Mouse (Mus musculus) intestine, postnatal 0 days (tissue): ENCODE measurements around the gene Cutal. TPM values are rescaled to one million over a fixed set of nuclear protein-coding genes. Genes with fewer than 3 reads are reported as not detected.
"Not testable (repeated sequence)": the region's sequence is repeated elsewhere in the genome, so short reads cannot be mapped to it uniquely, and the experiment has no call there.

Experiments used
- ATAC-seq: fragments of 200-750 bp; cut with Nextera tagmentation; 2 replicates; pipeline ENCODE4 v1.8.0; 2017; ENCODE audit warnings: mild to moderate bottlenecking, moderate TSS enrichment, moderate library complexity
- H3K27ac ChIP-seq: fragments of 300-500 bp; sonication (generic); 2 replicates; pipeline ENCODE4 v1.5.1; 2014; ENCODE audit warnings: mild to moderate bottlenecking, low read depth, low read length, moderate library complexity
- H3K27me3 ChIP-seq: fragments of 300-500 bp; sonication (generic); replicated peaks from 2 replicates; pipeline ENCODE4 v1.6.1; 2014; ENCODE audit warnings: low read length, mixed read lengths; ENCODE audit not compliant: control insufficient read depth, insufficient read depth
- H3K36me3 ChIP-seq: fragments of 300-500 bp; sonication (generic); 2 replicates; pipeline ENCODE4 v1.6.1; 2014; ENCODE audit warnings: mild to moderate bottlenecking, moderate library complexity; ENCODE audit not compliant: control insufficient read depth, insufficient read depth
- H3K4me1 ChIP-seq: fragments of 300-500 bp; sonication (generic); replicated peaks from 2 replicates; pipeline ENCODE4 v1.6.1; 2014; ENCODE audit warnings: antibody characterized with exemption, low read length, mixed read lengths; ENCODE audit not compliant: control insufficient read depth, insufficient read depth
- H3K4me2 ChIP-seq: fragments of 300-500 bp; sonication (generic); replicated peaks from 2 replicates; pipeline ENCODE4 v1.6.1; 2014; ENCODE audit warnings: low read depth, mild to moderate bottlenecking, moderate library complexity
- H3K4me3 ChIP-seq: fragments of 300-500 bp; sonication (generic); 2 replicates; pipeline ENCODE4 v1.5.1; 2014; ENCODE audit warnings: low read depth, low read length
- H3K9ac ChIP-seq: fragments of 300-500 bp; sonication (generic); 2 replicates; pipeline ENCODE4 v1.6.1; 2014; ENCODE audit warnings: mild to moderate bottlenecking, low read depth, low read length
- H3K9me3 ChIP-seq: fragments of 300-500 bp; sonication (generic); 2 replicates; pipeline ENCODE4 v1.6.1; 2016; ENCODE audit warnings: mixed run types; ENCODE audit not compliant: control insufficient read depth
- CTCF ChIP-seq: sonication (generic); IDR thresholded peaks from 2 replicates; pipeline ENCODE4 v1.5.1; 2016; ENCODE audit warnings: low read depth, mild to moderate bottlenecking, control low read depth, antibody characterized with exemption, moderate library complexity
- WGBS: fragments of 180-500 bp; shearing (Covaris S2); extraction: QIAGEN DNeasy Blood & Tissue Kit; methylation state at CpG from one replicate; pipeline ENCODE4 v1.1.7; 2014; 5-methylcytosine and 5-hydroxymethylcytosine counted together
- polyA plus RNA-seq: library from polyadenylated mRNA; unstranded; fragments of >200 nt; fragmentation: Nextera tagmentation; extraction: Ambion mirVana; gene quantifications from 2 replicates; pipeline ENCODE4 v1.2.1, GENCODE M21; 2015

Gene Cutal
- polyA plus RNA-seq, 1 experiment from 2014 or later: 16.4 TPM

GRCm38 (mm10) chr2:34833624-34834023 is 40.6 kb upstream of the Cutal start:
- Histone ChIP-seq H3K36me3 (no peaks in the 10 kb centered on the region), H3K9me3 (no peaks in the 10 kb centered on the region; the same call in 1 of the 2 replicates), H3K4me1 (no peaks in the 10 kb centered on the region), H3K4me3 (no peak overlapping the region), H3K27ac (no peak overlapping the region), H3K4me2 (no peak overlapping the region), H3K9ac (no peak overlapping the region), H3K27me3 (no peaks in the 10 kb centered on the region)
- ATAC-seq: no peak
- TF ChIP-seq CTCF: no peak
- 90% methylated on average over 17 of the region's 17 CpGs for WGBS

- no peak overlapping the region for H3K27ac ChIP-seq
- no peak overlapping the region for H3K4me2 ChIP-seq
- ATAC-seq: no peak
These were observed 38.5 kb upstream of the Cutal start for GRCm38 (mm10) chr2:34835669-34836068.

GRCm38 (mm10) chr2:34840143-34840542 is 34.1 kb upstream of the Cutal start:
- ATAC-seq, H3K9me3 ChIP-seq, H3K4me2 ChIP-seq, H3K4me1 ChIP-seq, H3K36me3 ChIP-seq, H3K27me3 ChIP-seq, H3K4me3 ChIP-seq, H3K9ac ChIP-seq, H3K27ac ChIP-seq: not testable (repeated sequence)
- TF ChIP-seq CTCF: peak; percentile 37
- 85% methylated on average over 5 of the region's 5 CpGs for whole genome bisulfite sequencing

More at GRCm38 (mm10) chr2:34835669-34836068, 38.5 kb upstream of the Cutal start:
- no peak overlapping the region for H3K9ac ChIP-seq
- 73% methylated on average over 3 of the region's 3 CpGs for WGBS
- H3K9me3 ChIP-seq: no peaks in the 10 kb centered on the region; the same call in 1 of the 2 replicates
- TF ChIP-seq CTCF: no peak
- H3K36me3 ChIP-seq: no peaks in the 10 kb centered on the region
- no peak overlapping the region for H3K4me3 ChIP-seq
- H3K27me3 ChIP-seq: no peaks in the 10 kb centered on the region
- H3K4me1 ChIP-seq: no peaks in the 10 kb centered on the region

GRCm38 (mm10) chr2:34841706-34842105 is 32.5 kb upstream of the Cutal start:
- ATAC-seq: no peak
- Histone ChIP-seq H3K4me3 (no peak overlapping the region), H3K27ac (no peak overlapping the region), H3K27me3 (no peaks in the 10 kb centered on the region), H3K36me3 (no peaks in the 10 kb centered on the region), H3K9me3 (no peaks in the 10 kb centered on the region), H3K9ac (no peak overlapping the region), H3K4me1 (no peaks in the 10 kb centered on the region), H3K4me2 (no peak overlapping the region)
- TF ChIP-seq CTCF: no peak
- 90% methylated on average over 8 of the region's 8 CpGs for WGBS

GRCm38 (mm10) chr2:34843211-34843939 is 30.8 kb upstream of the Cutal start:
- no peak for TF ChIP-seq CTCF
- H3K4me3 ChIP-seq: no peak overlapping the region
- 74% methylated on average over 11 of the region's 11 CpGs for WGBS
- no peaks in the 10 kb centered on the region for H3K9me3 ChIP-seq
- H3K4me1 ChIP-seq: no peaks in the 10 kb centered on the region
- ATAC-seq: no peak
- H3K9ac ChIP-seq: no peak overlapping the region
- H3K27me3 ChIP-seq: no peaks in the 10 kb centered on the region
- H3K36me3 ChIP-seq: no peaks in the 10 kb centered on the region
- H3K27ac ChIP-seq: no peak overlapping the region
- no peak overlapping the region for H3K4me2 ChIP-seq

- H3K27ac ChIP-seq: no peak overlapping the region
- no peaks in the 10 kb centered on the region for H3K27me3 ChIP-seq
- peaks cover 20% of the 10 kb centered on the region for H3K36me3 ChIP-seq
- no peak overlapping the region for H3K9ac ChIP-seq
- H3K4me1 ChIP-seq: no peaks in the 10 kb centered on the region
- no peak overlapping the region for H3K4me2 ChIP-seq
- H3K9me3 ChIP-seq: no peaks in the 10 kb centered on the region
- TF ChIP-seq CTCF: no peak
- ATAC-seq: no peak
- H3K4me3 ChIP-seq: no peak overlapping the region
- 90% methylated on average over 1 of the region's 1 CpGs for WGBS
These were observed 26.5 kb upstream of the Cutal start for GRCm38 (mm10) chr2:34847702-34848101.

GRCm38 (mm10) chr2:34855265-34855664 is 18.9 kb upstream of the Cutal start:
- Histone ChIP-seq H3K27ac (no peak overlapping the region), H3K9ac (no peak overlapping the region), H3K9me3 (no peaks in the 10 kb centered on the region), H3K36me3 (peaks cover 92% of the 10 kb centered on the region), H3K4me2 (no peak overlapping the region), H3K4me1 (no peaks in the 10 kb centered on the region), H3K27me3 (no peaks in the 10 kb centered on the region), H3K4me3 (no peak overlapping the region)
- peak; percentile 56 for TF ChIP-seq CTCF
- WGBS: 95% methylated on average over 4 of the region's 4 CpGs
- no peak for ATAC-seq
